Mouse (Mus musculus) myocyte (in vitro differentiated cells): ENCODE data around the gene Prpf4.
A peak's percentile ranks its signal among the peaks of the same experiment; 100 is the strongest.

Experiments
- E2F4 ChIP-seq: IDR thresholded peaks from one replicate; pipeline ENCODE4 v1.6.1; 2011; ENCODE audit warnings: mild to moderate bottlenecking, control low read depth, moderate library complexity; ENCODE audit not compliant: insufficient read depth
- MAX ChIP-seq: IDR thresholded peaks from one replicate; pipeline ENCODE4 v1.6.1; 2011; ENCODE audit warnings: low read depth, mild to moderate bottlenecking, control low read depth
- MYOD1 ChIP-seq, 3 experiments: IDR thresholded peaks; one replicate each; pipeline ENCODE4 v1.6.1; 2011; ENCODE audit warnings: control low read depth in 2 of 3, low read depth in 2 of 3, mild to moderate bottlenecking in 2 of 3, moderate library complexity in 1 of 3; ENCODE audit not compliant: insufficient read length in 2 of 3, control insufficient read depth in 1 of 3
- POLR2A ChIP-seq: IDR thresholded peaks from one replicate; pipeline ENCODE4 v1.6.1; 2011; ENCODE audit warnings: low read depth, mild to moderate bottlenecking, control low read depth, moderate library complexity; ENCODE audit not compliant: insufficient read length
- POLR2AphosphoS2 ChIP-seq: IDR thresholded peaks from one replicate; pipeline ENCODE4 v1.6.1; 2011; ENCODE audit warnings: low read depth, control low read depth; ENCODE audit not compliant: insufficient read length
- TCF12 ChIP-seq: IDR thresholded peaks from one replicate; pipeline ENCODE4 v1.6.1; 2011; ENCODE audit warnings: mild to moderate bottlenecking, control low read depth; ENCODE audit not compliant: poor library complexity, insufficient read depth, severe bottlenecking
- USF1 ChIP-seq: IDR thresholded peaks from one replicate; pipeline ENCODE4 v1.6.1; 2011; ENCODE audit warnings: low read depth, mild to moderate bottlenecking, control low read depth, moderate library complexity

DNA sequence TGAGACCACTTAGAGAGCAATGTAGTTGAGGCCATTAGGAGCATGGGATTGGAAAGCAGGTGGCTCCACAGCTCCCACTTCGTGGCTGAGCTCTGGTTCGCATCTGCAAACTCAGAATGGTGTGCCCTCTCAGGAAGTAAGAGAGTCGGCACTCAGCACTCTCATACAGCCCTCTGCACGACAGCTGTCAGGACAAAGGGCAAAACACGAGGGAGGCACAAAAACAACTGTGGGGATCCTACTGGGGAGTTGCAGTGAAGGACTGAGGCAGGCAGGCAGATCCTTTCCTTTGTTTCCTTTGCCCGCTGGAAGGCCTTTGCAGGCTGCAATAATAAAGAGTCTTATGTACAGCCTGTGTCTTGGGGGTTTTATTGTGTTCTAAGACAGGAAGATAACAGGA, 15.1 kb upstream of the Prpf4 start:
- no peak for TF ChIP-seq TCF12
- TF ChIP-seq POLR2A: no peak
- TF ChIP-seq MAX: no peak
- TF ChIP-seq USF1: no peak
- TF ChIP-seq POLR2AphosphoS2: peak; percentile 55
- no peak for TF ChIP-seq MYOD1 (IDR thresholded peaks at IDR 0.05; ENCODE audit: control insufficient read depth in 1 of 3, insufficient read length in 2 of 3, low read depth in 2 of 3)
- no peak for TF ChIP-seq E2F4
